Mouse (Mus musculus) small intestine, adult 2 months (tissue): Measurements from ENCODE around the gene Higd1c. TPM values are rescaled to one million over a fixed set of nuclear protein-coding genes. Genes with fewer than 3 reads are reported as not detected.

Experiments used
- H3K27ac ChIP-seq: fragments of 200-500 bp; 2 replicates; pipeline ENCODE4 v1.5.1; 2012; ENCODE audit warnings: low read depth, low read length, control low read depth, inconsistent platforms; ENCODE audit not compliant: insufficient read depth
- H3K27me3 ChIP-seq: fragments of 200-500 bp; 2 replicates; pipeline ENCODE4 v1.6.1; 2012; ENCODE audit warnings: mild to moderate bottlenecking, moderate library complexity, low read length, inconsistent platforms; ENCODE audit not compliant: control insufficient read depth, insufficient read depth
- H3K36me3 ChIP-seq: fragments of 200-500 bp; 2 replicates; pipeline ENCODE4 v1.6.1; 2012; ENCODE audit warnings: mild to moderate bottlenecking, low read length, control low read depth, inconsistent platforms; ENCODE audit not compliant: control insufficient read depth, insufficient read depth
- H3K4me1 ChIP-seq: fragments of 200-500 bp; 2 replicates; pipeline ENCODE4 v1.6.1; 2012; ENCODE audit warnings: low read length, inconsistent platforms, mixed read lengths; ENCODE audit not compliant: control insufficient read depth, insufficient read depth, insufficient read length
- H3K4me3 ChIP-seq: fragments of 200-500 bp; 2 replicates; pipeline ENCODE4 v1.5.1; 2012; ENCODE audit warnings: low read depth, mild to moderate bottlenecking, control low read depth, inconsistent platforms, low read length, moderate library complexity
- CTCF ChIP-seq: fragments of 200-500 bp; IDR thresholded peaks from 2 replicates; pipeline ENCODE4 v1.5.1; 2012; ENCODE audit warnings: low read depth, mild to moderate bottlenecking, control low read depth, inconsistent platforms, low read length, moderate library complexity, mixed read lengths; ENCODE audit not compliant: insufficient replicate concordance, insufficient read length; ENCODE audit errors: extremely low read depth
- POLR2A ChIP-seq: fragments of 200-500 bp; IDR thresholded peaks from 2 replicates; pipeline ENCODE4 v1.6.1; 2012; ENCODE audit warnings: low read depth, mild to moderate bottlenecking, control low read depth, inconsistent platforms, low read length, moderate library complexity
- WGBS: fragments of 180-500 bp; shearing (Covaris S2); methylation state at CpG from one replicate; pipeline ENCODE4 v1.1.7; 2018; 5-methylcytosine and 5-hydroxymethylcytosine counted together
- polyA plus RNA-seq: library from polyadenylated mRNA; depleted of rRNA; stranded (reverse); fragments of >200 nt; gene quantifications from 2 replicates; pipeline ENCODE4 v1.2.3, GENCODE M21; 2012

Higd1c gene
- polyA plus RNA-seq, 1 experiment = not detected

- Histone ChIP-seq H3K4me1 (peaks cover 20% of the 10 kb centered on the region), H3K36me3 (peaks cover 84% of the 10 kb centered on the region), H3K4me3 (no peak overlapping the region), H3K27me3 (no peaks in the 10 kb centered on the region), H3K27ac (no peak overlapping the region)
- WGBS = 93% methylated on average over 4 of the region's 4 CpGs
- TF ChIP-seq CTCF (no peak), POLR2A (no peak)
These were observed 37.5 kb downstream of the Higd1c start for GRCm38 (mm10) chr15:100401811-100402210.

GRCm38 (mm10) chr15:100402347-100402746 is 38.0 kb downstream of the Higd1c start:
- whole genome bisulfite sequencing = 78% methylated on average over 14 of the region's 14 CpGs
- peaks cover 20% of the 10 kb centered on the region for H3K4me1 ChIP-seq
- no peak overlapping the region for H3K27ac ChIP-seq
- no peak overlapping the region for H3K4me3 ChIP-seq
- H3K27me3 ChIP-seq = no peaks in the 10 kb centered on the region
- peaks cover 82% of the 10 kb centered on the region for H3K36me3 ChIP-seq
- TF ChIP-seq POLR2A (no peak), CTCF (no peak)

- Histone ChIP-seq H3K27me3 (no peaks in the 10 kb centered on the region), H3K27ac (no peak overlapping the region), H3K4me1 (peaks cover 20% of the 10 kb centered on the region), H3K4me3 (no peak overlapping the region), H3K36me3 (peaks cover 81% of the 10 kb centered on the region)
- no peak for TF ChIP-seq CTCF
- no peak for TF ChIP-seq POLR2A
- WGBS = 81% methylated on average over 4 of the region's 4 CpGs
These were observed 38.5 kb downstream of the Higd1c start for GRCm38 (mm10) chr15:100402798-100403197.

GRCm38 (mm10) chr15:100403318-100404000 is 39.1 kb downstream of the Higd1c start:
- peaks cover 81% of the 10 kb centered on the region for H3K36me3 ChIP-seq
- TF ChIP-seq POLR2A (no peak), CTCF (no peak)
- no peaks in the 10 kb centered on the region for H3K27me3 ChIP-seq
- no peak overlapping the region for H3K27ac ChIP-seq
- peaks cover 20% of the 10 kb centered on the region for H3K4me1 ChIP-seq
- 74% methylated on average over 16 of the region's 16 CpGs for WGBS
- no peak overlapping the region for H3K4me3 ChIP-seq

GRCm38 (mm10) chr15:100406088-100406487 is 41.7 kb downstream of the Higd1c start:
- WGBS = 33% methylated on average over 5 of the region's 5 CpGs
- H3K27ac ChIP-seq = no peak overlapping the region
- no peak for TF ChIP-seq CTCF
- no peak for TF ChIP-seq POLR2A
- no peaks in the 10 kb centered on the region for H3K27me3 ChIP-seq
- no peak overlapping the region for H3K4me3 ChIP-seq
- H3K4me1 ChIP-seq = peaks cover 19% of the 10 kb centered on the region
- H3K36me3 ChIP-seq = peaks cover 71% of the 10 kb centered on the region

- TF ChIP-seq POLR2A (no peak), CTCF (no peak)
- H3K36me3 ChIP-seq = peaks cover 28% of the 10 kb centered on the region
- WGBS = 36% methylated on average over 14 of the region's 14 CpGs
- no peaks in the 10 kb centered on the region for H3K27me3 ChIP-seq
- peaks cover 23% of the 10 kb centered on the region for H3K4me1 ChIP-seq
- H3K4me3 ChIP-seq = no peak overlapping the region
- H3K27ac ChIP-seq = peak overlapping the region; percentile 48
These were observed 46.8 kb downstream of the Higd1c start for GRCm38 (mm10) chr15:100410918-100411672.

GRCm38 (mm10) chr15:100411731-100412130 is 47.4 kb downstream of the Higd1c start:
- WGBS = 85% methylated on average over 5 of the region's 5 CpGs
- peaks cover 28% of the 10 kb centered on the region for H3K36me3 ChIP-seq
- TF ChIP-seq CTCF (no peak), POLR2A (no peak)
- H3K27me3 ChIP-seq = no peaks in the 10 kb centered on the region
- no peak overlapping the region for H3K4me3 ChIP-seq
- H3K27ac ChIP-seq = no peak overlapping the region
- peaks cover 23% of the 10 kb centered on the region for H3K4me1 ChIP-seq
